Mouse (Mus musculus): Measurements from ENCODE around the gene Gm5416. TPM values are rescaled to one million over a fixed set of nuclear protein-coding genes. Genes with fewer than 3 reads are reported as not detected.
A peak's percentile ranks its signal among the peaks of the same experiment; 100 is the strongest.
"Not testable (repeated sequence)": the region's sequence is repeated elsewhere in the genome, so short reads cannot be mapped to it uniquely, and the experiment has no call there.

The Gm5416 gene
- polyA plus RNA-seq (2014; fragmentation: Nextera tagmentation; extraction: Ambion mirVana) = not detected in 2 replicates

DNA sequence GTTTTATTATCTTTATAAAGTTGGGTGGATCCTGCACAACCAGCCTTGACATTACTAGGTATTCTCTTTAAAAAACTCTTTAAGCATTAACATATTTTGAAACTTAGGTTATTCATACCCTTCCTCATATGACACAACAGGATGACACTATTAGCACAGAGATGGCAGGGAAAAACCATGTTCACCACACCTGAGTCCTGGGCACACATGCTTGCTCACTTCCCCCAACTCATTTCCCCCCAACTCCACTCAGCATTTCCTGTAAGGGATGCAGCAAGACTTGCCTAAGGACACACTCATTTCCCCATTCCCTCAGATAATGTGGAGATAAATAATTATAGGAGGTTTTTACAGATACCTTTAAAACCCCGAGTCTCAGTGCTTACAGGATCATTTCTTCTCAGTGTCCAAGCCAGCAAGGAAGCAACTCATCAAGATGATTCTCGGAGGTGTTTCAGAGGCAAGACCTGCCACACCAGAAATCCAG is at the start of gene Gm5416:
Gene Gm5416 (plus strand): TSS at position 437 of the 487 bp plus-strand sequence.
- Histone ChIP-seq H3K9ac (no peak within 1 kb of the TSS), H3K4me1 (ENCODE audit: insufficient read depth) (no peaks in the 10 kb centered on the region), H3K36me3 (ENCODE audit: insufficient read depth) (no peaks in the 10 kb centered on the region), H3K4me2 (no peak within 1 kb of the TSS), H3K4me3 (ENCODE audit: low read depth, low read length) (no peak within 1 kb of the TSS), H3K9me3 (ENCODE audit: low read depth, low read length) (no peaks in the 10 kb centered on the region), H3K27me3 (ENCODE audit: insufficient read depth, low read length) (no peaks in the 10 kb centered on the region), H3K27ac (ENCODE audit: low read depth) (no peak within 1 kb of the TSS)
- no peak for DNase-seq
- ATAC-seq (ENCODE audit: insufficient read depth) = no peak
- TF ChIP-seq CTCF (IDR thresholded peaks at IDR 0.05; ENCODE audit: low read depth) = no peak
- WGBS = 70% methylated on average over 2 of the region's 2 CpGs

DNA sequence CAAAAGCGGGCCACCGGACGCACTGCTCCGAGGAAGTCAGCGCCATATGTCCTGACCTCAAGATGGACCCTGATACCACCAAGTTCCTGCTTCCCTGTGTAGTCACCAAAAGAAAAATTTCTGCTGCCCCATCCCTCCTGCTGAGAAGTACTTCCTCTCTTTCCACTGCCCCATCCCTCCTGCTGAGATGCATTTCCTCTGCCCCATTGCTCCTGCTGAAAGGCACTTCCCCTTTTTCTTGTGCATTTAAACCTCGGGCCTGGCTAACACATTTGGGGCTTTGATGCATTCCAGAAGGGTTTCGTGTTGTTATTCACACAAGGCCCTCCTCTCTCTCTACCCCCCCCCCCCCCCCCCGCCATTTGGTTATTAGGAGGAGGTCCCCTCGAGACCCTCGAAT is 42.4 kb upstream of the Gm5416 start:
- H3K4me2 ChIP-seq; H3K27me3 ChIP-seq (ENCODE audit: insufficient read depth, low read length); H3K36me3 ChIP-seq (ENCODE audit: insufficient read depth); H3K27ac ChIP-seq (ENCODE audit: low read depth); H3K9ac ChIP-seq; H3K4me1 ChIP-seq (ENCODE audit: insufficient read depth); H3K4me3 ChIP-seq (ENCODE audit: low read depth, low read length); DNase-seq; H3K9me3 ChIP-seq (ENCODE audit: low read depth, low read length); ATAC-seq (ENCODE audit: insufficient read depth): not testable (repeated sequence)
- WGBS = 88% methylated on average over 9 of the region's 10 CpGs

DNA sequence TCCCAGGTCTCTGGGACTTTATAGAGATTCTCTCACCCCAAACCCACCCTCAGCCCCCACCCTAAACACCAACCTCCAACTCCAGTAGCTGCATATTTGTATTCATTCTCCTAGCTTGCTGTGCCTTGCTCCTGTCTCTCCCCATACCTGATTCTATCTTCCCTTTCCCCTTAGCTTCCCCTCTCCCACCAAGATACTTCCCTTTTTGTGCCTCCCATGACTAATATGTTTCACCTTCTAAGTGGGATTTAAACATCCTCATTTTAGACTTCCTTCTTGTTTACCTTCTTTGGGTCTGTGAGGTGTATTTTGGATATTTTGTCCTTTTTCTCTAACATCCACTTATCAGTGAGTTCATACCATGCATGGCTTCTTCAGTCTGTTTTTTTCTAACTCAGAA is 34.1 kb upstream of the Gm5416 start:
- Histone ChIP-seq H3K9me3 (ENCODE audit: low read depth, low read length) (no peaks in the 10 kb centered on the region), H3K4me3 (ENCODE audit: low read depth, low read length) (no peak overlapping the region), H3K36me3 (ENCODE audit: insufficient read depth) (no peaks in the 10 kb centered on the region), H3K4me2 (no peak overlapping the region), H3K27ac (ENCODE audit: low read depth) (no peak overlapping the region), H3K27me3 (ENCODE audit: insufficient read depth, low read length) (no peaks in the 10 kb centered on the region), H3K9ac (no peak overlapping the region), H3K4me1 (ENCODE audit: insufficient read depth) (no peaks in the 10 kb centered on the region)
- TF ChIP-seq CTCF (IDR thresholded peaks at IDR 0.05; ENCODE audit: low read depth) = no peak
- ATAC-seq (ENCODE audit: insufficient read depth) (no peak), DNase-seq (no peak)

DNA sequence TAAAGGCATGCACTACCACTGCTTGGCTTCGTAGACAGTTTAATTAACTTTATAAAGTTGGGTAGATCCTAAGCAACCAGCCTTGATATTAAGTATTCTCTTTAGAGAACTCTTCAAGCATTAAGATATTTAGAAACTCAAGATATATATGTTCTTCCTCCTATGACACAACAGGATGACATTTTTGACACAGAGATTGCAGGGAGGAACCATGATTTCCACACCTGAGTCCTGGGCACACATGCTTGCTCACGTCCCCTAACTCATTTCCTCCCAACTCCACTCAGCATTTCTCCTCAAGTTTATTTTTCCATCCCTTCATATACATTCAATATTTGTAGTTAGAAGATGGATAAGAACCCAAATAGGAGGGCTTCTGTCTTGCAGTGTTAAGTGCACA is 30.3 kb upstream of the Gm5416 start:
- WGBS = 76% methylated on average over 2 of the region's 2 CpGs
- DNase-seq (no peak), ATAC-seq (ENCODE audit: insufficient read depth) (no peak)

DNA sequence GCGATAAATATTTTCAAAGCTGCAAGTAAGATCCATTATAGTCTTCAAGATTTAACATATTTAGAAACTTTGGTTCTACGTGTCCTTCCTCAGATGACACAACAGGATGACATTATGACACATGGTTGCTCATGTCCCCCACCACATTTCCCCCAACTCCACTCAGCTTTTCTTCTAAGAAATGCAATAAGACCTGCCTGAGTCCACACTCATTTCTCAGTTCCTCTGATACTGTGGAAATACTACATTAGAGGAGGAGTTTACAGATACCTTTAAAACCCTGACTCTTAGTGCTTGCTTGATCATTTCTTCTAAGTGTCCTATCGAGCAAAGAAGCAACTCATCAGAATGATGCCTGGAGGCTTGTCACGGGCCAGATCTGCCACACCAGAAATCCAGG is 26.3 kb upstream of the Gm5416 start, which contains the start of gene Gm5483:
Gene Gm5483 (plus strand): TSS at position 301 of the 400 bp plus-strand sequence.
- H3K4me1 ChIP-seq (ENCODE audit: insufficient read depth); ATAC-seq (ENCODE audit: insufficient read depth); H3K9me3 ChIP-seq (ENCODE audit: low read depth, low read length); H3K9ac ChIP-seq; H3K36me3 ChIP-seq (ENCODE audit: insufficient read depth); DNase-seq; H3K27ac ChIP-seq (ENCODE audit: low read depth); H3K27me3 ChIP-seq (ENCODE audit: insufficient read depth, low read length); H3K4me3 ChIP-seq (ENCODE audit: low read depth, low read length); H3K4me2 ChIP-seq: not testable (repeated sequence)
- WGBS = 83% methylated on average over 4 of the region's 4 CpGs

More for the DNA sequence above, 30.3 kb upstream of the Gm5416 start:
- Histone ChIP-seq H3K36me3 (ENCODE audit: insufficient read depth) (no peaks in the 10 kb centered on the region), H3K9ac (no peak overlapping the region), H3K4me2 (no peak overlapping the region), H3K27me3 (ENCODE audit: insufficient read depth, low read length) (no peaks in the 10 kb centered on the region), H3K4me3 (ENCODE audit: low read depth, low read length) (no peak overlapping the region), H3K27ac (ENCODE audit: low read depth) (no peak overlapping the region), H3K4me1 (ENCODE audit: insufficient read depth) (no peaks in the 10 kb centered on the region), H3K9me3 (ENCODE audit: low read depth, low read length) (no peaks in the 10 kb centered on the region)
- TF ChIP-seq CTCF (IDR thresholded peaks at IDR 0.05; ENCODE audit: low read depth) = no peak

DNA sequence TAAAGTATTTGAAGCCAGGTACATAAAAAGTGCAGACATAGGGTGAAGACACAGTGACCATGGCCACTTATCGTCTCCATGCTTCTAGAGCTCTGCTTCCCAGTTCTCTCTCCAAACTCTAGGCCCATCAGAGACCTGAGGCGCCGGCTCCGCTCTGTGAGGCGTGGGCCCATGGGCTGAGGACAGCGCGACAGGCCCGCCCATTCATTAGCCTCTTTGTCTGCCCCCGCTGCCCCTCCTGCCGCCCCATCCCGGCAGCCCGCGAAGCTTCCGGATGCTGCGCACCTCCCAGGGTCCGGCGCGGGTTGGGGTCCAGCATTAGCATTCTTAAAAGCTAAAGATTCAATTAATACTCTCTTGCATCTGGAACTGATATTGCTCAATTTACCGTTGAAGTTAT is 11.0 kb upstream of the Gm5416 start:
- Histone ChIP-seq H3K27ac (ENCODE audit: low read depth) (no peak overlapping the region), H3K36me3 (ENCODE audit: insufficient read depth) (no peaks in the 10 kb centered on the region), H3K4me1 (ENCODE audit: insufficient read depth) (no peaks in the 10 kb centered on the region), H3K27me3 (ENCODE audit: insufficient read depth, low read length) (no peaks in the 10 kb centered on the region), H3K4me2 (no peak overlapping the region), H3K4me3 (ENCODE audit: low read depth, low read length) (no peak overlapping the region), H3K9me3 (ENCODE audit: low read depth, low read length) (no peaks in the 10 kb centered on the region), H3K9ac (no peak overlapping the region)
- ATAC-seq (ENCODE audit: insufficient read depth) = no peak
- no peak for TF ChIP-seq CTCF (IDR thresholded peaks at IDR 0.05; ENCODE audit: low read depth)
- no peak for DNase-seq
- WGBS = 56% methylated on average over 19 of the region's 19 CpGs

DNA sequence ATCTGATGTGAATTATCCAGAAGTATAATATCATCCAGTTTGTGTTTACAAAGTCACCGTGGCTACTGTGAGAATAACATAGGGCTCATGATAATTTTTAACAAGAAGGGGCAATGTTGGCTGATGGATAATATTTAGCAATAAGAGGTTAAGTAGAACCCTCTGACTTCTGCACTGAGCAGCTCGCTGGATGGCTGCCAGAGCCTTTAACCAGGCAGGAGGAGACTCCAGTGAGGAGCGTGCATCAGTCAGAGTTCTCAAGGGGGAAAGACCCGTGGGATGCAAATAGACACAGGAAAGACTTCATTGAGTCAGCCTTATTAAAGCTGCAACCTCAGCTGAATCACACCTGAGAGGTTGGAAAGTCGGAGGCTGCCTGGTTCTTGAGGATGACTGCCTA is 6.4 kb upstream of the Gm5416 start:
- Histone ChIP-seq H3K4me3 (ENCODE audit: low read depth, low read length) (no peak overlapping the region), H3K36me3 (ENCODE audit: insufficient read depth) (no peaks in the 10 kb centered on the region), H3K4me1 (ENCODE audit: insufficient read depth) (no peaks in the 10 kb centered on the region), H3K9ac (no peak overlapping the region), H3K9me3 (ENCODE audit: low read depth, low read length) (no peaks in the 10 kb centered on the region), H3K27ac (ENCODE audit: low read depth) (no peak overlapping the region), H3K27me3 (ENCODE audit: insufficient read depth, low read length) (no peaks in the 10 kb centered on the region), H3K4me2 (no peak overlapping the region)
- no peak for ATAC-seq (ENCODE audit: insufficient read depth)
- 48% methylated on average over 5 of the region's 5 CpGs for WGBS
- peak; percentile 2 for DNase-seq
- no peak for TF ChIP-seq CTCF (IDR thresholded peaks at IDR 0.05; ENCODE audit: low read depth)

DNA sequence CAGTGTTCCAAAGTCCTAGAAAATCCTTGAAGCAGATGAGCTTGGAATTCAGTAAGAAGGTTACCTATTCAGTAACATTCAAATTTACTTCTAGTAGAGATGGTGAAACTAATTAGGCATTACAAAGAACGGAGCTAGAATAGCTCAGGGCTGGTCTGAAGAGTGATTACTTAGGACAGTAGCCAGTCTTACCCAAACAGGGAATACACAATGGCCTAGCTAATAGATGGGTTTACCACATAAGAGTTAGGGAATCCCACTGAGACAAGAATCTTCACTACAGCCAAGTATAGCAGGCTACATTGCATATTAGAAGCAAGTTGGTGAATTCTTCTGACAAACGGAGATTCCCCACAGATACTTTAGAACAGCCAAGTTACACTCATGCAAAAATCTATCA is 4.5 kb upstream of the Gm5416 start:
- H3K4me2 ChIP-seq; ATAC-seq (ENCODE audit: insufficient read depth); H3K4me1 ChIP-seq (ENCODE audit: insufficient read depth); H3K36me3 ChIP-seq (ENCODE audit: insufficient read depth); H3K4me3 ChIP-seq (ENCODE audit: low read depth, low read length); DNase-seq; H3K27me3 ChIP-seq (ENCODE audit: insufficient read depth, low read length); H3K9ac ChIP-seq; H3K9me3 ChIP-seq (ENCODE audit: low read depth, low read length); H3K27ac ChIP-seq (ENCODE audit: low read depth): not testable (repeated sequence)
- 40% methylated on average over 2 of the region's 2 CpGs for WGBS

DNA sequence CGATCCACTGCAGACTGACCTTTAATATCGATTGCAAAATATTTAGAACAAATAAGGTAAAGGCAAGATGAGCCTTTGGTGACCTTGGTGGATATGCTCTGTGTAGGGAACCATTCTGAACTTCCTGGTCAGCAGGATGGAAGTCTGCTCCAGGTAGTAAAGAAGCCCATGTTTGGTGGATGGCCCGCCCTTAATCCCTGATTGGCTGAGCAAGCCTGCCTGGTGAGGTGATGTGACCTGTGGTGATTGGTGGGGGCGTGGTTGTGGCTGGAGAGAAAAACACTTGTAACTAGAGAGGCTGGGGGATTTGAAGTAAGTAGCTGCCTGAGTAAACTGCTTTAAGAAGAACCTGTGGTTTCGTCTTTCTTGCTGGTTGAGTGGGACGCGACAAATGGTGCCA is 11.0 kb downstream of the Gm5416 start, which contains the start of gene 2010005H15Rik:
Gene 2010005H15Rik (plus strand): TSS at position 301 of the 400 bp plus-strand sequence.
- not testable (repeated sequence) for H3K9ac ChIP-seq; H3K4me3 ChIP-seq (ENCODE audit: low read depth, low read length); H3K27me3 ChIP-seq (ENCODE audit: insufficient read depth, low read length); H3K9me3 ChIP-seq (ENCODE audit: low read depth, low read length); ATAC-seq (ENCODE audit: insufficient read depth); H3K4me1 ChIP-seq (ENCODE audit: insufficient read depth); DNase-seq; H3K4me2 ChIP-seq; H3K36me3 ChIP-seq (ENCODE audit: insufficient read depth); H3K27ac ChIP-seq (ENCODE audit: low read depth)
- WGBS = 86% methylated on average over 7 of the region's 7 CpGs

DNA sequence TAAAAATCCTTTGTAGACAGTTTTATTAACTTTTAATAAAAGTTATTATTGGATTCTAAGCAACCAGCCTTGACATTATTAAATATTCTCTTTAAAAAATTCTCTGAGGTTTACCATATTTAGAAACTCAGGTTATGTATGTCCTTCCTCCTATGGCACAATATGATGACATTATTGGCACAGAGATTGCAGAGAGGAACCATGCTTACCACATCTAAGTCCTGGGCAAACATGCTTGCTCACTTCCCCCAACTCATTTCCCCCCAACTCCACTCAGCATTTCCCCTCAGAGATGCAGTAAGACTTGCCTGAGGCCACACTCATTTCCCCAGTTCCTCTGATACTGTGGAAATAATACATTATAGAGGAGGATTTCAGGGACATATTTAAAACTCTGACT is 50.4 kb downstream of the Gm5416 start:
- H3K9ac ChIP-seq; H3K4me3 ChIP-seq (ENCODE audit: low read depth, low read length); H3K36me3 ChIP-seq (ENCODE audit: insufficient read depth); H3K4me1 ChIP-seq (ENCODE audit: insufficient read depth); H3K27ac ChIP-seq (ENCODE audit: low read depth); ATAC-seq (ENCODE audit: insufficient read depth); H3K27me3 ChIP-seq (ENCODE audit: insufficient read depth, low read length); H3K9me3 ChIP-seq (ENCODE audit: low read depth, low read length); DNase-seq; H3K4me2 ChIP-seq: not testable (repeated sequence)
